Mouse (Mus musculus): ENCODE measurements around the gene Gm44790. TPM values are rescaled to one million over a fixed set of nuclear protein-coding genes. Genes with fewer than 3 reads are reported as not detected.

Gm44790 gene
- not detected for polyA plus RNA-seq (2017; shearing (Covaris generic))

DNA sequence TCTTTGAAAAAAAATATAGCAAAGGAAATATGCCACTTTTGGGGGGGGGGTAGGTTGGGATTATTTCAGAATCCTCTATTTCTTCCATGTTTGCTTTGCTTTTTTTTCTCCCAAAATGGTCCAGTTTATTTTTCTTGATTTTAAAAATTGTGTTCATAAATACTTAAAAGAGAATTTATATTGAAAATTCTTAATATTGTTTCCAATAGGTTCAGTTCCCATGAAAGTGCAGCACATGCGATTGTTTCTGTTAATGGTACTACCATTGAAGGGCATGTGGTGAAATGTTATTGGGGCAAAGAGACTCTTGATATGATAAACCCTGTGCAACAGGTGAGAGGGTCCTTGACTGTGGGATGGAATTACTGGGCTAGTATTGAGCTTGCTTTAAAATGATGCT lies at the start of gene Gm44790:
Gene Gm44790, plus strand, starts transcription at position 301 of the 400 bp plus-strand sequence.

GRCm38 (mm10) chr6:86396581-86397256 lies 29.7 kb upstream of the Gm44790 start, which contains the start of gene Pcyox1:
TSS of gene Pcyox1 (minus strand) at chr6:86397154.

DNA sequence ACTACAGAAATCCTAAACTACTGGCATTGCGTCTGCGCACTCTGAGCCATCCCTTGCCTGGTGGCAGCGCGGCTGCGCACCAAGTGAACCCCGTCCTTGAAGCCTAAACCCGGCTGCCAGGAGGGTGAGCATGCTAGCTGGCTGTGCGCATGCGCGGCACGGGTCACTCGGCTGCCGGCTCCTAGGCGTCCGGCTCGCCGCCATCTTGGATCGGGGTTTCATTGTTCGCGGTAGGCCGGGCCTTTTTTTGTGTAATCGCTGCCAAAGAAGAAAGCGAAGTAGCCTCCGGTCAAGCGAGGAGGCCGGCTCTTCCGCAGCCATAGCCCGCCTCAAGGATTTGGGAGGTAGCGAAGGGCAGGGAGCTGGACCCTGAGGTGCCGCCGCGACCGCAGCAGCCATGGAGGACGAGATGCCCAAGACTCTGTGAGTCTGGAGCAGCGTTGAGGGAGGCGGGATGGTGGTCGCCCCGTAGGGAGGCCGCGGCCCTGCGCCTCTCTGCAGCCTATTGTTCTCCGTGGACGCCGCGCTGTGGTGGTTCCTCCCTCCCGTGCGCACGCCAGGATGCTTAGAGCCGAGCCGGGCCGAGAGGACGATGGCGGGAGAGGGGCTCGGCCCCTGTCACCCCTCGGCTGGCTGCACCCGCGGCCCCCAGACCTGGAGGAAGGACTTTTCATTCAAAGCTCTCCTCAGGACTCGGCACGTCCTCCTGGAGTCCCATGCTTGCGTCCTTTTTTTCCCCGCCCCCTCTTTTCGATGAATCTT lies 22.2 kb upstream of the Gm44790 start, which contains the start of gene Tia1:
Gene Tia1, plus strand, starts transcription at position 120 of the 762 bp plus-strand sequence.

GRCm38 (mm10) chr6:86438272-86439118 lies 12.0 kb downstream of the Gm44790 start, which contains the start of gene C87436:
TSS of gene C87436 (plus strand) at chr6:86438374.

Other genes starting within 250 kb of the Gm44790 start
- 0.40 TPM for gene Tgfa, start 231.4 kb upstream of the Gm44790 start, polyA plus RNA-seq (2017; shearing (Covaris generic))
- 27.1 TPM for gene Fam136a, start 61.0 kb upstream of the Gm44790 start, polyA plus RNA-seq (2017; shearing (Covaris generic))
- gene Snrpg, start 55.4 kb upstream of the Gm44790 start, polyA plus RNA-seq (2017; shearing (Covaris generic)) = 390 TPM
- 4.9 TPM for gene Pcyox1, start 29.5 kb upstream of the Gm44790 start, polyA plus RNA-seq (2017; shearing (Covaris generic))
- gene Tia1, start 22.4 kb upstream of the Gm44790 start, polyA plus RNA-seq (2017; shearing (Covaris generic)) = 69.5 TPM
- gene C87436, start 11.7 kb downstream of the Gm44790 start, polyA plus RNA-seq (2017; shearing (Covaris generic)) = 38.4 TPM
- 303 TPM for gene Pcbp1, start 99.7 kb downstream of the Gm44790 start, polyA plus RNA-seq (2017; shearing (Covaris generic))
- not detected for gene Asprv1, start 201.5 kb downstream of the Gm44790 start, polyA plus RNA-seq (2017; shearing (Covaris generic))
- gene Mxd1, start 242.5 kb downstream of the Gm44790 start, polyA plus RNA-seq (2017; shearing (Covaris generic)) = 357 TPM

Data from effector memory CD4-positive, alpha-beta T cell, adult 7 months (primary cell).